Mouse (Mus musculus) 416B (cell line): ENCODE results near the gene Olfr872.
A peak's percentile ranks its signal among the peaks of the same experiment; 100 is the strongest.
"Not testable (repeated sequence)": the region's sequence is repeated elsewhere in the genome, so short reads cannot be mapped to it uniquely, and the experiment has no call there.

Source experiments
- DNase-seq: peaks from one replicate; pipeline ENCODE4 v3.0.0; 2011; ENCODE audit warnings: low read depth

The Olfr872 gene

GRCm38 (mm10) chr9:20236819-20237218 lies at the start of gene Olfr872:
Gene Olfr872 (plus strand): TSS chr9:20237119.
- DNase-seq, result no peak

- no peak for DNase-seq
Measured at GRCm38 (mm10) chr9:20202131-20202530, 34.8 kb upstream of the Olfr872 start.

GRCm38 (mm10) chr9:20203413-20203984 lies 33.4 kb upstream of the Olfr872 start:
- peak; percentile 4 for DNase-seq

GRCm38 (mm10) chr9:20210812-20211211 lies 26.1 kb upstream of the Olfr872 start:
- no peak for DNase-seq

- no peak for DNase-seq
Measured at GRCm38 (mm10) chr9:20211477-20211876, 25.4 kb upstream of the Olfr872 start.

GRCm38 (mm10) chr9:20211907-20212306 lies 25.0 kb upstream of the Olfr872 start, which contains the start of gene Olfr871:
Gene Olfr871 (plus strand): TSS chr9:20212207.
- no peak for DNase-seq

GRCm38 (mm10) chr9:20237378-20237777 lies 459 bp downstream of the Olfr872 start:
- peak; percentile 59 for DNase-seq

GRCm38 (mm10) chr9:20282051-20282450 lies 45.1 kb downstream of the Olfr872 start, which contains the start of gene Olfr39:
Gene Olfr39 (plus strand): TSS chr9:20282351.
- no peak for DNase-seq

GRCm38 (mm10) chr9:20295562-20295961 lies 58.6 kb downstream of the Olfr872 start:
- DNase-seq, result not testable (repeated sequence)

- no peak for DNase-seq
Measured at GRCm38 (mm10) chr9:20298232-20298631, 61.3 kb downstream of the Olfr872 start, which contains the start of gene Olfr873. Gene Olfr873 (plus strand): TSS chr9:20298532.
